Mouse (Mus musculus) olfactory bulb, adult 2 months (tissue): ENCODE data around the gene Rnf19b.
A peak's percentile ranks its signal among the peaks of the same experiment; 100 is the strongest.

Experiments used
- CTCF ChIP-seq: fragments of 200-500 bp; IDR thresholded peaks from 2 replicates; pipeline ENCODE4 v1.5.1; 2012; ENCODE audit warnings: low read depth, mild to moderate bottlenecking, low read length, moderate library complexity; ENCODE audit not compliant: insufficient read depth
- POLR2A ChIP-seq: fragments of 200-500 bp; IDR thresholded peaks from 2 replicates; pipeline ENCODE4 v1.6.1; 2012; ENCODE audit warnings: mild to moderate bottlenecking, low read depth, low read length, moderate library complexity; ENCODE audit not compliant: insufficient read depth

DNA sequence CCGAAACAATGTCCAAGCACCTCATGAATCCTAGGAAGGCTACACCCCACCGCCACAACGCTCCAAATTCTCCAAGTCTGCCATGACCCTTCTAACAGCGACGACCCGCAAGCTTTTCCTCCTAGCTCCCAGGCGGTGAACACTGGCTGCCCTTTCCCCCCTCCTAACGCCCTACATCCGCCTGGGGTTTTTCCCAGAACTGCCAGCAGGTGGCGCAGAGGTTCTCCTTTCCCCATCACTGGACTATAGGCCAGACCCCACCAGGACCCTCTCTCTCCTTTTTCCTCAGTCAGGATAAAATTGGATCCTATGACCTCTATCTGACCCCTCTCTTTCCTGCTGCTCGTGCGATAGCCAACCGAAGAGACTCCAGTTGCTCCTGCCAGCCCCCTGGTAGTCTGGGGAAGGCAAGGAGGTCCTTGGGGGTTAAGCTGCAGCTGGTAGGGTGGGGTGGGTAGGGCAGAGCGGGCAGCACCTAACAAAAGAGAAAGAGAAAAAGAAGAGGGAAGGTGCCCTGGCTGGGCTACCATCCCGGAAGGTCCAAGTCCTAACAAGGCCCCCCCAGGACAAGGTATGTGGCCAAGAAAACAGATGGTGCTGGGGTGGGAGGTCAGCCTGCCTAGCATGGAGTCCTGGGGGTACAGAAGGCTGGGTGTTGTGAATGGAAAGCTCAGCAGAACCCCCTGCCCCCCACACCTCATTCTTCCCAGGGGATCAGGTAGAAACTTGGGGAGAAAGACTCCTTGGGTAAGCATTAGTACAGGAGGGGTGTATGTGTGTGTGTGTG, 76.9 kb downstream of the Rnf19b start:
- TF ChIP-seq CTCF (peak; percentile 78), POLR2A (no peak)
